Mouse (Mus musculus) stomach, embryonic 14.5 days (tissue): ENCODE data around the gene Alg9. TPM values are rescaled to one million over a fixed set of nuclear protein-coding genes. Genes with fewer than 3 reads are reported as not detected.

ENCODE experiments used
- polyA plus RNA-seq: library from polyadenylated mRNA; unstranded; fragments of >200 nt; fragmentation: Nextera tagmentation; extraction: Ambion mirVana; gene quantifications from 2 replicates; pipeline ENCODE4 v1.2.1, GENCODE M21; 2014

The Alg9 gene
- polyA plus RNA-seq, 1 experiment from 2014 or later: 38.9 TPM

Other genes with a start within 250 kb of the Alg9 start
- gene Pts, start 246.3 kb upstream of the Alg9 start, polyA plus RNA-seq: 96.7 and 99.4 TPM in 2 replicates
- 7.9 and 9.1 TPM in 2 replicates for gene Il18, start 220.2 kb upstream of the Alg9 start, polyA plus RNA-seq
- 0.26 and 0.42 TPM in 2 replicates for gene Bco2, start 219.8 kb upstream of the Alg9 start, polyA plus RNA-seq
- gene Tex12, start 213.7 kb upstream of the Alg9 start, polyA plus RNA-seq: not detected in 2 replicates
- 295 and 307 TPM in 2 replicates for gene Sdhd, start 171.2 kb upstream of the Alg9 start, polyA plus RNA-seq
- gene Timm8b, start 171.1 kb upstream of the Alg9 start, polyA plus RNA-seq: 272 and 288 TPM in 2 replicates
- 4.7 and 5.4 TPM in 2 replicates for gene Pih1d2, start 157.7 kb upstream of the Alg9 start, polyA plus RNA-seq
- 26.2 and 29.5 TPM in 2 replicates for gene Nkapd1, start 157.6 kb upstream of the Alg9 start, polyA plus RNA-seq
- 47.9 and 51.5 TPM in 2 replicates for gene Dlat, start 115.2 kb upstream of the Alg9 start, polyA plus RNA-seq
- 11.4 and 12.7 TPM in 2 replicates for gene Dixdc1, start 35.5 kb upstream of the Alg9 start, polyA plus RNA-seq
- 12.3 and 13.0 TPM in 2 replicates for gene 2310030G06Rik, start 28.5 kb upstream of the Alg9 start, polyA plus RNA-seq
- gene Cryab, start 23.7 kb upstream of the Alg9 start, polyA plus RNA-seq: 43.7 and 47.9 TPM in 2 replicates
- gene Hspb2, start 22.7 kb upstream of the Alg9 start, polyA plus RNA-seq: 1.5 and 3.2 TPM in 2 replicates
- 13.7 and 14.0 TPM in 2 replicates for gene Fdxacb1, start 6.8 kb upstream of the Alg9 start, polyA plus RNA-seq
- 34.4 and 37.8 TPM in 2 replicates for gene 1110032A03Rik, start 501 bp downstream of the Alg9 start, polyA plus RNA-seq
- gene Ppp2r1b, start 70.3 kb downstream of the Alg9 start, polyA plus RNA-seq: 73.1 and 77.7 TPM in 2 replicates
- gene Sik2, start 234.1 kb downstream of the Alg9 start, polyA plus RNA-seq: 24.2 and 27.2 TPM in 2 replicates